Mouse (Mus musculus): ENCODE data around the gene 4930402F06Rik.

GRCm38 (mm10) chr2:35379306-35379705 is 17.7 kb downstream of the 4930402F06Rik start:
- TF ChIP-seq CTCF (IDR thresholded peaks at IDR 0.05; ENCODE audit: borderline replicate concordance, extremely low read depth, insufficient read depth, insufficient read length): no peak
- TF ChIP-seq POLR2A (IDR thresholded peaks at IDR 0.05; ENCODE audit: borderline replicate concordance, extremely low read depth, insufficient read depth, insufficient read length, poor library complexity, severe bottlenecking): no peak
